Mouse (Mus musculus): ENCODE results near the gene Psmb2. TPM values are rescaled to one million over a fixed set of nuclear protein-coding genes. Genes with fewer than 3 reads are reported as not detected.

Gene Psmb2
- 288 TPM for polyA plus RNA-seq (2017; shearing (Covaris generic))

DNA sequence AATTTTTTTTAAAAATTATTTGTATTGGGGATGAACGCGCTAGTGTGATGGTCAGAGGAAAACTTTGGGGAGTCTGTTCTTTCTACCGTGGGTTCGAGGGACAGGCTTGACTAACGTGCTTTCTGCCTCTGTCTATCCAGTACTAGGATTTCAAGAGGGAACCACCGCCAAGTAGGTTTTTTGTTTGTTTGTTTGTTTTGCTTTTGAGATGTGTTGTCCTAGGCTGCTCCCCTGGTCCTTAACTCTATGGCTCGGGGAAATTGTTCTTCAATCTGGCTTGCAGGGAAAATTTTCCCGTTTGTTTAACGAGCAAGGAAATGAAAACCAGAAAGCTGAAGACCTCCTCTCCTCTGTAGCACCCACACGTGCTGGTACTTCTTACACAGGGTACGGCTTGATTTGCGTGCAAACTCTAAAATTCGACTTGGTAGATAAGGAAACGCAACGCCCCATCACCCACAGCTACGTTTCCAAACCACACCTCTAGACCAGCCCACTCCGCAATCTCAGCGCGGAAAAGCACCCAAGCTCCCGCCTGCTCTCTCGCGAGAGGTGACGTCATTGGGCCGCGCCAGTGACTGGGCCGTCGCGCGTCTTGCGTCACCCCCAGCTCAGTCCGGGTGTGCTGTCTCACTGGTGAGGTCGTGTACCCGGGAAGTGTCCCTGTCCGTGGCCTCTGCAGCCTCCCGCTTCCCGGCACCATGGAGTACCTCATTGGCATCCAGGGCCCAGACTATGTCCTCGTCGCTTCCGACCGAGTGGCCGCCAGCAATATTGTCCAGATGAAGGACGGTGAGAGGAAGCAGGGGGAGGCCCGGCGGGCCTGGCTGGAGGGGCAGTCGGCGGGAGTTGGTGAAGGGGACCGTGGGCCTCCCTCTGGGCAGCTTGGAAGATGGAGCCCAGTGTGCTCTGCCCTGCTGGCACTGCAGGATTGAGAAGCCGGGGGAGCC, at the start of gene Psmb2:
Psmb2 (plus strand) TSS at position 577 of the 950 bp plus-strand sequence.

DNA sequence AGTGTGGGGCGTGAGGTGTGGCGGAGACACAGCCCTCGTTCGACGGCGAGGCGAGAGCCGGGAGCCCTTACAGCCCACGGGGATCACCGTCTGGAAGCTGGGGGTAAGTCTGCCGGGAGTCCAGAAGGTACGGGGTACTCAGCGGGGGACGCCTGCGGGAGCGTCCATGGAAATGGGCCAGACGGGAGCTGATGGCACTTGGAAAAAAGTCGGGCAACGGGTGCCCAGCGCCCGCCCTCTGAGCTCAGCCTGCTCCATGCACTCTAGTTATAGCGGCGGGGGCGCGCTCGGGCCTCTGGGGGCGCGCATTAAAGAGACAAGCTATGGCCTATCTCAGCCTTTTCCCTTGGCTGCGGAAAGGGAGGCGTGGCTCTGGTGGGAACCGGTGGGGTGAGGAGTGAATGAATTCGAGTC, 58.6 kb downstream of the Psmb2 start, which contains the start of gene Tfap2e:
Tfap2e (minus strand) TSS at position 240 of the 414 bp plus-strand sequence.

DNA sequence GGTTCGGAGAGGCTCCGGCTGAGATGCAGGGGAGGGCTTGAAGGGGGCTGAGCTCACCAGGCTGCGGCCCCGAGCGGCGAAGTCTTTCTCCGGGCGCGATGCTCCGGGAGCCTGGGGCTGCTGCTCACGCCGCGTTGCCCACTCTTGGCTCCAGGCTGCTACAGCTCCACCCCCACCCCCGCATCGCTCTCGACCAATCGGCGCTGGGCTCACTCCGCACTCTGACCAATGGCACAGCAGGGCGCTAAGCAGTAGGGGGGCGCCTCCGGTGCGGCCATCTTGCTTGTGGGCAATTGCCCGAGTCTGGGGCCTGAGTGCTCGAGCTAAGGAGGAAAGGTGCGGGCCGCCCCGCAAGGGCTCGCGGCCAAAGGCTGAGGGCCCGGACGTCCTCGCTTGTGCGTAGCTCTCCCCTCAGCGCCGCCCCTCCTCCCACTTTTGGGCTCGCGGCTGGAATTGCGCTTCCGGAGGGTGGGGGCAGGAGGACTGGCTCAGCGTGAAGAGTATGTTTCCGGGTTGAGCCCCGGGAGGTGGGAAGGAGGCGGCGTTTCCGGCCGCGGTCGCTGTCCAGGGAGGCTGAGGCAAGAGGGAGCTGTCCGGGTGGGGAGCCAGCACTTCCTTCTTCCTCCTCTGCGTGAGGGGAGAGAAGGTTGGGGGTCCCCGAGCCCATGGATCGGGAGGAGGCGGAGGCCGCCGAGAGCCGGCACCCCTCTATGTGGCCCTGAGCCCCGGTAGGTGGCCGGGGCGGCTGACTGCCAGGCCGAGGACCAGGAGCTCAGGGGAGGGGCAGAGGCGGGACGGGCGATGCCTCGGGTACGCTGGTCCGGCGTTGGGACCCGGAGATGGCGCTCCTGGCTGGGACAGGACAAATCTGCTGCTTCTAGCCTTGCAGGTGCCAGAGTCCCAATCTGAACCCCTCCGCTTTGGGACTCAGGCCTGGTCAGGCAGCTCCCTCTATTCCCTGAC, 76.1 kb downstream of the Psmb2 start, which contains the start of the genes Ncdn and AU040320:
Ncdn (minus strand) TSS at position 171 of the 963 bp plus-strand sequence.
AU040320 (plus strand) TSS at position 277 of the 963 bp plus-strand sequence.

Other genes with a start within 250 kb of the Psmb2 start
- gene Ago3, start 248.1 kb upstream of the Psmb2 start, polyA plus RNA-seq (2017; shearing (Covaris generic)): 25.2 TPM
- 6.3 TPM for gene Ago1, start 209.0 kb upstream of the Psmb2 start, polyA plus RNA-seq (2017; shearing (Covaris generic))
- 0.14 TPM for gene Ago4, start 144.2 kb upstream of the Psmb2 start, polyA plus RNA-seq (2017; shearing (Covaris generic))
- 1.5 TPM for gene Clspn, start 120.7 kb upstream of the Psmb2 start, polyA plus RNA-seq (2017; shearing (Covaris generic))
- gene 5730409E04Rik, start 67.8 kb upstream of the Psmb2 start, polyA plus RNA-seq (2017; shearing (Covaris generic)): 0.12 TPM
- gene Tfap2e, start 58.6 kb downstream of the Psmb2 start, polyA plus RNA-seq (2017; shearing (Covaris generic)): not detected
- 54.8 TPM for gene Ncdn, start 75.8 kb downstream of the Psmb2 start, polyA plus RNA-seq (2017; shearing (Covaris generic))
- 40.6 TPM for gene AU040320, start 75.9 kb downstream of the Psmb2 start, polyA plus RNA-seq (2017; shearing (Covaris generic))